29 mouse cellular contexts compared by ENCODE assay signal in the genomic region with DNA sequence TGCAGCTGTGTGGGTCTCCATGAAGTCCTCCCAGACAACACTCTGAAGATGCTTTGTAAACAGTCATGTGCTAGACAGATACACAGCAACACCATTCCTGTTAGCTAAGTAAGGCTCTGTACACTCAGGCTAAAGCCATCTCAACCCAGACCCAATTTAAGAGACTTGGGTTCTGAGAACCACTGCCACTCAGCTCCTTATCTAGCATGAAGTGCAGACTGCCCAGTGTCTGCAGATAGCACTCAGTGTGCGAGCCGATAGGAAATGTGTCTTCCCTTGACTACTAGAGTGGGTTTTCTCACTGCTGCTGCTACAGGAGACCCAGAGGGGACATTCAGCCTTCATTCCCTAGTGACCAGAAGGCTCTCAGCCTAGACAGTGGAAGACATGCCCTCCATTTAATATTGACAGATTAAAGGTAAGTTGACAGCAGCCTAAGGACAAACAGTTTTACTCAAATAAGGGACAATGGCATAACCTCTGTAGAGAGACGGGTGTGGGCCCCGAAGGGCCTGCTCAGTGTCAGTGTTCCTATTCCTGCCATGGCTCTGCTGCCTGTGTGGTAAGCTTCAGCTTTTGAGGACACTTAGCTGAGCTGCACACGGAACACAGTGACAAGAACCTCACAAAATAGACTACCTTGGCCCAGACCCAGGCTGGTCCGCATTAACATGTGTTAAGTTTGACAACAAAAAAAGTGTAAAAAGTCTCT. TPM values are rescaled to one million over a fixed set of nuclear protein-coding genes. Genes with fewer than 3 reads are reported as not detected.
DNase-seq lines count a peak whose midpoint lies in the region; ATAC-seq and TF ChIP-seq lines count a peak whose summit lies in the region.
"Had no signal": no experiment of that assay in that cellular context is flagged by ENCODE, and none has a peak within 500 bp of the region (broad histone marks: within the 10 kb centered on the region; RNA-seq: fewer than 3 reads in every experiment).

No protein-coding gene starts in this region.

- DNase-seq in stomach, postnatal 0 days (ENCODE audit: low spot score) = no peak
- DNase-seq in lung, postnatal 4 days = no peak
- no peak for DNase-seq in lung, postnatal 36 days
- DNase-seq: adrenal gland, postnatal 14 days; cerebellum, adult 11 months; cerebellum, adult 9-11 months; gastrocnemius, postnatal 10 days; heart, adult 18-20 months; heart, postnatal 14 days; kidney, postnatal 14 days; right cerebral cortex, adult 18-20 months; right cerebral cortex, postnatal 4 days; thymus, adult 2 months; thymus, postnatal 4 days had no signal

- H3K9me3 ChIP-seq in stomach, embryonic 15.5 days = no peaks in the 10 kb centered on the region
- no peaks in the 10 kb centered on the region for H3K9me3 ChIP-seq in stomach, postnatal 0 days (ENCODE audit: control insufficient read depth, low read length)
- H3K9me3 ChIP-seq in liver, embryonic 15.5 days (replicated peaks) = no peaks in the 10 kb centered on the region
- H3K9me3 ChIP-seq: embryonic facial prominence, embryonic 10.5 days; heart, embryonic 13.5 days; intestine, embryonic 15.5 days; limb, embryonic 10.5 days; midbrain, embryonic 15.5 days; neural tube, embryonic 12.5 days had no signal

- no peaks in the 10 kb centered on the region for H3K4me1 ChIP-seq in stomach, embryonic 15.5 days
- no peaks in the 10 kb centered on the region for H3K4me1 ChIP-seq in stomach, postnatal 0 days (replicated peaks; ENCODE audit: control insufficient read depth, insufficient read depth)
- H3K4me1 ChIP-seq in liver, embryonic 15.5 days (replicated peaks) = peaks cover 60% of the 10 kb centered on the region
- H3K4me1 ChIP-seq: intestine, embryonic 15.5 days; limb, embryonic 10.5 days; midbrain, embryonic 15.5 days; neural tube, embryonic 12.5 days had no signal

- H3K4me2 ChIP-seq in stomach, embryonic 15.5 days = no peak overlapping the region
- no peak overlapping the region for H3K4me2 ChIP-seq in stomach, postnatal 0 days (replicated peaks; ENCODE audit: low read depth)
- H3K4me2 ChIP-seq in liver, embryonic 15.5 days = peak overlapping the region; percentile 58
- H3K4me2 ChIP-seq: heart, embryonic 13.5 days; hindbrain, embryonic 14.5 days; intestine, embryonic 15.5 days; midbrain, embryonic 15.5 days; neural tube, embryonic 12.5 days had no signal

- 72% methylated on average over 6 of the region's 6 CpGs for WGBS in stomach, embryonic 15.5 days
- WGBS in stomach, postnatal 0 days = 77% methylated on average over 6 of the region's 6 CpGs
- 38% methylated on average over 6 of the region's 6 CpGs for WGBS in liver, embryonic 15.5 days (ENCODE audit: insufficient replicate concordance)

- peak; percentile 66; the same call in 1 of the 2 replicates for ATAC-seq in stomach, embryonic 15.5 days (ENCODE audit: insufficient read depth, low FRiP score, low read depth)
- no peak for ATAC-seq in stomach, postnatal 0 days (ENCODE audit: low FRiP score, low TSS enrichment)
- ATAC-seq in erythroid progenitor cell, adult 5-6 weeks (replicated peaks; ENCODE audit: low FRiP score, poor library complexity, severe bottlenecking) = peak; percentile 70
- peak; percentile 85 for ATAC-seq in liver, embryonic 15.5 days (ENCODE audit: insufficient read depth)
- ATAC-seq in inflammation-experienced regulatory T-cells, adult 6 months = no peak
- ATAC-seq: activated CD4-positive, CD25-positive, alpha-beta regulatory T cell, adult 4 months; forebrain, embryonic 14.5 days; intestine, embryonic 15.5 days; lung, postnatal 0 days; midbrain, embryonic 15.5 days had no signal

- no peak overlapping the region for H3K4me3 ChIP-seq in stomach, embryonic 15.5 days (replicated peaks)
- no peak overlapping the region for H3K4me3 ChIP-seq in stomach, postnatal 0 days (ENCODE audit: low read depth, low read length)
- H3K4me3 ChIP-seq in liver, embryonic 15.5 days (replicated peaks) = peak overlapping the region; percentile 4; the same call in 1 of the 2 replicates
- H3K4me3 ChIP-seq: embryonic facial prominence, embryonic 10.5 days; heart, embryonic 13.5 days; intestine, embryonic 15.5 days; limb, embryonic 10.5 days; midbrain, embryonic 15.5 days; neural tube, embryonic 12.5 days had no signal

- H3K27ac ChIP-seq in stomach, embryonic 15.5 days = no peak overlapping the region
- no peak overlapping the region for H3K27ac ChIP-seq in stomach, postnatal 0 days (replicated peaks)
- H3K27ac ChIP-seq in liver, embryonic 15.5 days (replicated peaks) = peak overlapping the region; percentile 81
- H3K27ac ChIP-seq: embryonic facial prominence, embryonic 10.5 days; heart, embryonic 13.5 days; hindbrain, embryonic 14.5 days; intestine, embryonic 15.5 days; limb, embryonic 10.5 days; midbrain, embryonic 15.5 days; neural tube, embryonic 12.5 days had no signal

- no peaks in the 10 kb centered on the region for H3K27me3 ChIP-seq in stomach, embryonic 15.5 days (replicated peaks)
- no peaks in the 10 kb centered on the region for H3K27me3 ChIP-seq in stomach, postnatal 0 days (ENCODE audit: control insufficient read depth, insufficient read depth, low read length)
- H3K27me3 ChIP-seq in liver, embryonic 15.5 days = no peaks in the 10 kb centered on the region; the same call in 1 of the 2 replicates
- H3K27me3 ChIP-seq: intestine, embryonic 15.5 days; midbrain, embryonic 15.5 days; neural tube, embryonic 12.5 days had no signal

- no peak overlapping the region for H3K9ac ChIP-seq in stomach, embryonic 15.5 days
- H3K9ac ChIP-seq in stomach, postnatal 0 days (ENCODE audit: low read length) = no peak overlapping the region
- peak overlapping the region; percentile 31; the same call in 1 of the 2 replicates for H3K9ac ChIP-seq in liver, embryonic 15.5 days
- H3K9ac ChIP-seq: heart, embryonic 13.5 days; hindbrain, embryonic 14.5 days; intestine, embryonic 15.5 days; midbrain, embryonic 15.5 days; neural tube, embryonic 12.5 days had no signal

- no peak for TF ChIP-seq CTCF in stomach, postnatal 0 days (IDR thresholded peaks at IDR 0.05; ENCODE audit: low read depth)

- no peak for TF ChIP-seq EP300 in stomach, postnatal 0 days (optimal IDR thresholded peaks at IDR 0.05)

- H3K36me3 ChIP-seq in stomach, embryonic 15.5 days = no peaks in the 10 kb centered on the region
- H3K36me3 ChIP-seq in stomach, postnatal 0 days (ENCODE audit: control insufficient read depth, insufficient read depth, low read length) = no peaks in the 10 kb centered on the region
- no peaks in the 10 kb centered on the region for H3K36me3 ChIP-seq in liver, embryonic 15.5 days (replicated peaks)
- H3K36me3 ChIP-seq: embryonic facial prominence, embryonic 10.5 days; heart, embryonic 13.5 days; intestine, embryonic 15.5 days; limb, embryonic 10.5 days; midbrain, embryonic 15.5 days; neural tube, embryonic 12.5 days had no signal

RNA-seq across cellular contexts. Expression of a gene that starts 5.1 kb away (rescaled TPM):
- polyA plus RNA-seq in stomach, embryonic 15.5 days (2015; fragmentation: Nextera tagmentation; extraction: Ambion mirVana) = 4.7 and 6.0 TPM in 2 replicates
- polyA plus RNA-seq in stomach, postnatal 0 days (2015; fragmentation: Nextera tagmentation; extraction: Ambion mirVana) = 3.6 and 3.7 TPM in 2 replicates
- 3.2 and 7.1 TPM in 2 replicates for total RNA-seq in erythroid progenitor cell, adult 5-6 weeks (2015; ENCODE audit: low replicate concordance)
- 8.6 and 11.2 TPM in 2 replicates for total RNA-seq in erythroid progenitor cell, adult 5-6 weeks (2017; ENCODE audit: low replicate concordance)
- 4.0 and 4.9 TPM in 2 replicates for polyA plus RNA-seq in liver, embryonic 15.5 days (2015; fragmentation: Nextera tagmentation; extraction: Ambion mirVana)
- polyA plus RNA-seq in inflammation-experienced regulatory T-cells, adult 6 months (2017; shearing (Covaris generic)) = 100 to 1,000 TPM in 2 of 3 experiments, 10 to 100 TPM in 1; 77.8 to 111 (median 105) TPM
- polyA plus RNA-seq: C2C12 had no signal

Comparison
In these comparisons a context has a peak if more than half of its experiments do, and no peak if none do; other contexts are left out.
1. ATAC-seq: peak in stomach, embryonic 15.5 days (single experiment), erythroid progenitor cell, adult 5-6 weeks (single experiment) and liver, embryonic 15.5 days (single experiment); none in stomach, postnatal 0 days (single experiment) and inflammation-experienced regulatory T-cells, adult 6 months (single experiment).
2. RNA of a gene that starts 5.1 kb away (polyA plus RNA-seq): 77.8 to 111 TPM in inflammation-experienced regulatory T-cells, adult 6 months; 4.7 to 6.0 TPM in stomach, embryonic 15.5 days, 4.0 to 4.9 TPM in liver, embryonic 15.5 days and 3.6 to 3.7 TPM in stomach, postnatal 0 days; every median in the first group is over 10 times any median in the second.